Mouse (Mus musculus) lung, embryonic 15.5 days (tissue): ENCODE results near the gene Galns. TPM values are rescaled to one million over a fixed set of nuclear protein-coding genes. Genes with fewer than 3 reads are reported as not detected.

Experiments
- ATAC-seq: fragments of 200-750 bp; cut with Nextera tagmentation; 2 replicates; pipeline ENCODE4 v1.8.0; 2017; ENCODE audit warnings: moderate number of reproducible peaks, borderline replicate concordance; ENCODE audit not compliant: low FRiP score, low TSS enrichment; ENCODE audit errors: extremely low read depth
- H3K27ac ChIP-seq: fragments of 300-500 bp; sonication (generic); 2 replicates; pipeline ENCODE4 v1.5.1; 2015; ENCODE audit warnings: moderate library complexity, mild to moderate bottlenecking, inconsistent platforms
- H3K27me3 ChIP-seq: fragments of 300-500 bp; sonication (generic); 2 replicates; pipeline ENCODE4 v1.6.1; 2015; ENCODE audit warnings: inconsistent platforms
- H3K36me3 ChIP-seq: fragments of 300-500 bp; sonication (generic); 2 replicates; pipeline ENCODE4 v1.6.1; 2015; ENCODE audit warnings: inconsistent platforms
- H3K4me1 ChIP-seq: fragments of 300-500 bp; sonication (generic); 2 replicates; pipeline ENCODE4 v1.6.1; 2015; ENCODE audit warnings: inconsistent platforms
- H3K4me2 ChIP-seq: fragments of 300-500 bp; sonication (generic); 2 replicates; pipeline ENCODE4 v1.6.1; 2015; ENCODE audit warnings: inconsistent platforms, mild to moderate bottlenecking, moderate library complexity
- H3K4me3 ChIP-seq: fragments of 300-500 bp; sonication (generic); 2 replicates; pipeline ENCODE4 v1.5.1; 2015; ENCODE audit warnings: mild to moderate bottlenecking, inconsistent platforms
- H3K9ac ChIP-seq: fragments of 300-500 bp; sonication (generic); 2 replicates; pipeline ENCODE4 v1.6.1; 2015; ENCODE audit warnings: inconsistent platforms
- H3K9me3 ChIP-seq: fragments of 300-500 bp; sonication (generic); 2 replicates; pipeline ENCODE4 v1.6.1; 2016; ENCODE audit warnings: inconsistent platforms
- WGBS: fragments of 180-500 bp; shearing (Covaris S2); methylation state at CpG from one replicate; pipeline ENCODE4 v1.1.7; 2015; 5-methylcytosine and 5-hydroxymethylcytosine counted together
- polyA plus RNA-seq: library from polyadenylated mRNA; unstranded; fragments of >200 nt; fragmentation: Nextera tagmentation; extraction: Ambion mirVana; gene quantifications from 2 replicates; pipeline ENCODE4 v1.2.1, GENCODE M21; 2015

Gene Galns
- polyA plus RNA-seq, 1 experiment from 2014 or later = 13.5 TPM

DNA sequence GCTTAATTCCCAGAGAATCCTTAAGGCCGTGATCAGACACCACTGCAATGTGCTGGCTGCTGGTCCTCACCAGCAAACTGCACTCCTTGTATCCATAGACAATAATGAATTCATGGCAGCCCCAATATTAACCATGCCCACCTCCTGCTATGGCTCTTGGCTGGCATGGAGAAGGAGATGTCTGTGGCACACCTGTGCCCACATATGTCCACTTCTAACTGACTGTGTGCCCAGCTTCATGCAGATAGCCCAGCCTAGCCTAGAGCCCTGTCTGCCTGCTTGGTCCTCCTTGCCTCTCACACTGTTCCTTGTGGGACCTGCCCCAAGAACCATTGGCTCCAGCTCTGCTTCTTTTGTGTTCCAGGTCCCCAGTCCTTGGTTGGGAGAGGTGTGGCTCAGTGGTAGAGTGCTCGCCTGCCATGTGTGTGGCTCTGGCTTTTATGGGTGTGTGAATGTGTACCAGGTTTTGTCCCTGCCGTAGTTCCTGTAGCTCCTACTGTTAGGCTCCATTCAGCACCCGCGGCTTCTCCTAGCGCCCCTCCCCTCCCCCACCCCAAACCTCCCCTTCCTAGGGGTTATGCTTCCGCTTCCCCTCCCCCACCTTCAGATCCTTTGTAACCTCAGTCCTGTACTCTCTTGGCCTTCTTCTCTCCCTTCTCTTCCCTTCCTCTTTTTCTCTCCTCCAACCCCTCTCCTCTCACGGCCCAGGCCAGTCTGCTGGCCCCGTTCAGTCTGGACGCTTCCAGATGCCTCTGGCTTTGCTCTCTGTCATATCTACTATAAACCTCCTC, 53.8 kb downstream of the Galns start:
- H3K27ac ChIP-seq = peak overlapping the region; percentile 90
- H3K4me3 ChIP-seq = no peak overlapping the region
- WGBS = 43% methylated on average over 10 of the region's 10 CpGs
- no peaks in the 10 kb centered on the region for H3K9me3 ChIP-seq
- no peak overlapping the region for H3K9ac ChIP-seq
- H3K4me1 ChIP-seq = peaks cover 35% of the 10 kb centered on the region
- H3K4me2 ChIP-seq = 0 out of 2 replicates have a peak overlapping the region, but pooled peaks have one; percentile 30
- no peaks in the 10 kb centered on the region for H3K36me3 ChIP-seq
- no peaks in the 10 kb centered on the region for H3K27me3 ChIP-seq
- ATAC-seq = no peak

DNA sequence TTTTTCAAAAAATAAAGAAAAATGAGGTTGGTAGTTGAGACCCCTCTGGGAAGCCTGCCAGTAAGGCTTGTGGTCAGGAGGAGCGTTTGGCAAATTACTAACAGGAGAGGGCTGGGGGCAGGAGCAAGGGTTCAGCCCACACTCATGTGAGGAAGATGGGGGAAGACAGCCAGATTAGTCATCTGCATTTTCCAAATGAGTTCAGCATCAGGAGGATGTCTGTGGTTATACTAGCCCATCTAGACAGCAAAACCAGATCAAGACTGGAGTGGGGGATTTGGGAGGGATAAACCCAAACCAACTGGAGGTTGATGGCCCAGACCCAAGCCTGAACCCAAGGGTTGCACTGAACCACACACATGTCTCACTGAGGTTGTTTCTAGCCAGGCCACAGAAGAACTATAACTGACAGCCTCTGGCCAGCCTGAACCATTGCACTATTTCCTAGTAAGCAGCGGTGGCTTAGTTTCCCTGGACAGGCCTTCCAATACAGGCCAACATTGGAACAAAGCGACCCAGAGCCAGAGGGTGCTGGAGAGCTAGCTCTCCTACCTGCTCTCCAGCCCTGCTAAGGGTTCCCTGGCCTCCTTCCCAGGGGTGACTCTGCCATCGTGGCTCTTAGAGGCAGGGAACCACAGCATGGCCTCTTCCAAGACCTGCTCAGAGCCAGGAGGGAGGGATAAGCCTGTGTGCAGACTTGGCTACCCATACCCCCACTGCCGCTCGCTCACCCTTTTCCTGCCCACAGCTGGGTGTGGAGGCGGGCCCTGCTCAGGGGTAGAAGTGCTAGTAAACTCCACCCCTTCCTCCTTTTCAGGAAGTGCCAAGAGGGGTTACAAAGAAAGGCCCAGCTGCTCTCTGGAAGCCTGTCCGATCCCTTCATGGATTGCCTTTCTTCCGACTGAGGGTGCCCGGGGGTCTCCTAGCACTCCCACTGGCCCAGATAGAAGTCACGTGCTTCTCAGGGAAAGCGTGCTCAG, 54.9 kb downstream of the Galns start:
- Histone ChIP-seq H3K27ac (peak overlapping the region; percentile 90), H3K9me3 (no peaks in the 10 kb centered on the region), H3K36me3 (no peaks in the 10 kb centered on the region), H3K9ac (0 out of 2 replicates have a peak overlapping the region, but pooled peaks have one; percentile 4), H3K27me3 (no peaks in the 10 kb centered on the region), H3K4me3 (no peak overlapping the region), H3K4me2 (peak overlapping the region; percentile 30), H3K4me1 (peaks cover 35% of the 10 kb centered on the region)
- WGBS = 45% methylated on average over 12 of the region's 12 CpGs
- ATAC-seq = peak; percentile 72

DNA sequence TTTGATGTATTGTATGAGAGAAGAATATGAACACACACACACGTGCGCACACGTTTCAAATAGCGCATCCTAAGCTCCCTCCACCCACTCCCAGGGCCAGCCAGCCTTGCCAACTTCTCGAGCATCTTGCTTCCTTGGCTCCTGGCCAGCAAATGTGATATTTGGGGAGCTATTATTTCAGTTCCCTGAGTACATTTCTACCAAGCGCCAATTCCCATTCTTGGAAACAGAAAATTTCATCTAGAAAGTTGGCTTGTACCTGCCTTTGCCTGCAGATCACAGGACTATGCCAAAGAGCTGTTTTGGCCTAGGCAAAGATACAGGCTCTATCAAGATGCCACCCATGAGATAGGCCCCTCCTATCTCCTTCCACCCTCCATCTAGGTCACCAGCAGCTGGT, 56.5 kb downstream of the Galns start:
- ATAC-seq = no peak
- no peak overlapping the region for H3K27ac ChIP-seq
- no peak overlapping the region for H3K4me3 ChIP-seq
- 49% methylated on average over 6 of the region's 6 CpGs for WGBS
- H3K27me3 ChIP-seq = no peaks in the 10 kb centered on the region
- H3K4me1 ChIP-seq = peaks cover 40% of the 10 kb centered on the region
- no peak overlapping the region for H3K4me2 ChIP-seq
- H3K36me3 ChIP-seq = no peaks in the 10 kb centered on the region
- no peak overlapping the region for H3K9ac ChIP-seq
- no peaks in the 10 kb centered on the region for H3K9me3 ChIP-seq

DNA sequence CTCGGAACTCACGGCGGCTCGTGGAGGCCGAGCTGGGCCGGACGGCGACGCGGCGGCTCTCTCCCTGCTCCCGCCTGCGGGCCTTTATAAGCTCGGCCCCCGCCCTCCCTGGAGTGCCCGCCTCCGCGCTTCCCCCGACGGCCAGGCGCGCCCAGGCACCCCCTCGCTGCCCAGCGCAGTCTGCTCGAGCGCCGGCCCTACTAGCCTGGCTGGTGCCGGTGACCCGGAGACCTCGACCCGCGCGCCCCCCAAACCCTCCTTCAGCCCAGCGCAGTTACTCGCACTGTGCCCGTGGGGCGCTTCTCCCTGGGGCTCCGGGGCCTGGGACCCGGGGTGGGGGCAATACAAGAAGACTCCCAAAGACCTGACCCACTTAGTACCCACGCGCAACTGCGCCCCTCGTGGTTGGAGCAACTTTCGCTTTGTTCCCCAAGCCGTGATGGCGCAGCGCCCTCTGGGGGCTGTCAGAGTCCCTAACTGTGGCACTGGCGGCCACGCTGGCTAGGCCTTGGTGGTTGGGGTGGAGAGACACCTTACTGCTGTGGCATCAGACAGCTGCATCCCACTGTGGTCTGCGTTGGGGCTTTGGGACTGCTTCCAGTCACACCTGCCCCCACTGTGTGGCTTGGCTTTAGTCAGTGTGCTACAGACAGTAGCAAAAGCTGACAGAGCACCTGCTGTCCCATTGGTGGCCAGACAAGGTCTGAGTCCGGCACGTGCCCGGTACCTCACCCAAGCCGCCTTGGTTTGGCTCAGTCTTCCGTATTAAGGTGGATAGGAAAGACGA, 59.8 kb downstream of the Galns start, which contains the start of gene Piezo1:
Gene Piezo1, minus strand, starts transcription at position 65 of the 787 bp plus-strand sequence.
- Histone ChIP-seq H3K4me1 (peaks cover 47% of the 10 kb centered on the region), H3K27ac (peak within 1 kb of the TSS; percentile 94), H3K4me2 (peak within 1 kb of the TSS; percentile 76), H3K4me3 (peak within 1 kb of the TSS; percentile 89), H3K36me3 (no peaks in the 10 kb centered on the region), H3K27me3 (no peaks in the 10 kb centered on the region), H3K9me3 (no peaks in the 10 kb centered on the region), H3K9ac (peak within 1 kb of the TSS; percentile 91)
- ATAC-seq = peak; percentile 87
- 9% methylated on average over 53 of the region's 56 CpGs for WGBS

DNA sequence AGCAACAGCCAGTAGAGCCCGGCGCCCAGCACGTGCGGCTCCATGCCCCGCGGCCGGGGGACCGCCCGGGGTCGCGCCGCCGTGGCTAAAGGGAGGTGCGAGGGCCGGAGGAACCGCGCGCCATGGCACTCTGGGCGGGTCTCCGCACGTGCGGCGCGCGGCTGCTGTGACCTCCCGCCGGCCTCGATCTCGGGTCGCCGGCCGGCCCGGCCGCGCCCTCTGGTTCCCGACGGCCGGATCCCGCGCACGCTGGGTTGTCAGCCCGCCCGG, 60.3 kb downstream of the Galns start:
- no peak for ATAC-seq
- WGBS = under 1% methylated on average over 35 of the region's 43 CpGs
- H3K9me3 ChIP-seq = no peaks in the 10 kb centered on the region
- H3K4me2 ChIP-seq = peak overlapping the region; percentile 76
- no peaks in the 10 kb centered on the region for H3K27me3 ChIP-seq
- peaks cover 47% of the 10 kb centered on the region for H3K4me1 ChIP-seq
- H3K36me3 ChIP-seq = no peaks in the 10 kb centered on the region
- peak overlapping the region; percentile 89 for H3K4me3 ChIP-seq
- H3K9ac ChIP-seq = peak overlapping the region; percentile 91
- peak overlapping the region; percentile 94 for H3K27ac ChIP-seq

DNA sequence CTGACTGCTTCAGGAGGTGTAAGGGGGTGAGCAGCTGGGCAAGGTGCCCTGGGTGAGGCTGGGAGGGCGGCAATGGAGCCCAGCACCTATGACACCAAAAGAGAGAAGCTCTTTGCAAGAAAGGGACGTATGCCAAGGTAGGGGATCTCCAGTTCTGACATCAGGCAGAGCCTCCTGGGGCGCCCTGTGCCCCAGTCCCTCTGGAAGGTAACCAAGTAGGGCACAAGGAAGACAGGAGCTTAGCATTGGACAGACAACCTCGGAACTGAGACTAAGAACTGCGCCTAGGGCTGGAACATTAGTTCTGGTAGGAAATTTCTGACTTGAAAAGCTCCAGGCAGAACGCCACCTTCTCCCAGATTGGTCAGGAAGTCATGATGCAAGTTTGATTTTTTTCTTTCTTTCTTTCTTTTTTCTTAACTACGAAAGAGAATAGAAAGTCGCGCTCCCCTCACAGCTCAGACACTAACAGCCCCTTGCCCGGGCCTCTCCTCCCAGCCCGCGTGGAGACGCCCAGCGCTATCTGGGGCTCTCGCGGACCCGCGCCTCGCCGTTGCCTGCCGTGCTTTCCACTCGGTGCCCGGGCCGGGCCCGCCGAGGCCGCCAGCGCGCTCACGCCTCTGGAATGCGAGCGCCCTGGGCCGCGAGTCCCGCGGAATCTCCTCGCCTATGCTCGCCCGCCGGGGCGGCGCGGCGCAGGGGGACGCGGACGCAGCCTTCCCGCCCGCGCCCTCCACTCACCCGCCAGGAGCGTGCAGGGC, 60.8 kb downstream of the Galns start:
- peaks cover 47% of the 10 kb centered on the region for H3K4me1 ChIP-seq

DNA sequence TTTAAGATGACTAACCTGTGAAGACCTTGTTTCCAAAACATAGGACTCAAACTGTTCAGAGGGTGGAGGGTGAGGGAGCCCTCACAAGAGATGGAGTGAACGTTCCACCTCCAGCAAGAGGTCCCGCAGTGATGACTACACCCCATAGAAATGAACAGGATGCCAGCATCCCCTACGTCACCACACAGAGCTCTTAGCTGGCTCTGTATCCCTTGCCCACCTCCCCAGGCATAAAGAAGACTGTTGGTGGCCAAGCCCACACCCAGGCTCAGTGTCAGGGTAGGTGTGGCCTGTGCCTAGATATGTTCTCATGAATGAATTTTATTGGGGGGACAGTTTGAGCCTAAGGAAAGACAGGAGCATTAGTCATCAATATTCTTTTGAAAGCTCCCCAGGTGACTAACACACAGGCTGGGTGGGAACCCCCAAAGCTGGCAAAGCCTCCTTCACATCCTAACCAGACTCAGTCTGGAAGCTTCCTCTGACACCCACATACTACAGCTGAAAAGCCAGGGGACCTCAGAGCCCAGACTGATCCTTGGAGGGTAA, 62.3 kb downstream of the Galns start:
- no peaks in the 10 kb centered on the region for H3K27me3 ChIP-seq
- H3K9me3 ChIP-seq = no peaks in the 10 kb centered on the region
- H3K4me3 ChIP-seq = peak overlapping the region; percentile 89
- ATAC-seq = no peak
- 70% methylated on average over 3 of the region's 3 CpGs for WGBS
- peaks cover 50% of the 10 kb centered on the region for H3K4me1 ChIP-seq
- no peak overlapping the region; the same call in 1 of the 2 replicates for H3K27ac ChIP-seq
- H3K9ac ChIP-seq = peak overlapping the region; percentile 91; the same call in 1 of the 2 replicates
- H3K4me2 ChIP-seq = peak overlapping the region; percentile 76
- no peaks in the 10 kb centered on the region for H3K36me3 ChIP-seq

More for the DNA sequence above, 60.8 kb downstream of the Galns start:
- ATAC-seq = peak; percentile 64
- Histone ChIP-seq H3K4me2 (peak overlapping the region; percentile 76), H3K27me3 (no peaks in the 10 kb centered on the region), H3K36me3 (no peaks in the 10 kb centered on the region), H3K9ac (peak overlapping the region; percentile 91), H3K4me3 (peak overlapping the region; percentile 89), H3K9me3 (no peaks in the 10 kb centered on the region), H3K27ac (peak overlapping the region; percentile 94)
- WGBS = 3% methylated on average over 52 of the region's 52 CpGs

DNA sequence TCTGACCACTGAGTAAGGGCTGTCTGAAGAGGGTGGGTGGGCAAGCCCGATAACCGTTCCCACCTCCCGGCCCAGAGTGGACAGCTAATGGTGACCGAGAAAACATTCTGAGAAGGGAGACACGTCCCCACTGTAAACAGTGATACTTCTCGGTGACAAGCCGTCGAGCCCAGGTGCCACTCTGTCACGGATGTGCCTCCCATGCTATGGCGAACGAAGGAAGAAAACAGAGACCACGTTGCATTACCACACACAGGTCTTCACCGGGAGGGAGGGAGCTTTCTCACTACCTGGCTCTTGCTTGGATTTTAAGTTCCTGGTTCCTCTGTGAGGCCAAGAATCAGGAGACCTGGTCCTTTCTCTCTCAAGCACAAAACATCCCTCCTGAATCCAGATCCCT, 62.9 kb downstream of the Galns start:
- no peak overlapping the region for H3K4me3 ChIP-seq
- WGBS = 41% methylated on average over 13 of the region's 13 CpGs

DNA sequence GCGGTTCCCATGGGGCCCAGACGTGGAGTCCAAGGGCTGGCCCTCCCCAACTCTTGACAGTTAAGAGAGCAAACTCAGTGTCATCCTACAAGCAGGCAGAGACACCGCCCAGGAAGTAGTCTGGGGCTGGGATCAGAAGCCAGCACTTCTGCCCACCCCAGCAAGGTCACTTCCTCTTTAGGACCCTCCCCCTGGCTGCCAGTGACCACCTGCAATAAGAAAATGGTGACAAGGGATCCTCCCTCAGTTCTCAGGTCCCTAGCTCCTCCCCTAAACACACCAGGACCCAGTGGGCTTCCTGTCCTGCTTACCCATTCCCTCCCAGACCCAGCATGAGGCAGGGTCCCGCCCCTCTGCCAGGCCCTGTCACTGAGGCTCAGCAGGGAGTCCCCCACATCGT, 63.4 kb downstream of the Galns start:
- Histone ChIP-seq H3K4me2 (peak overlapping the region; percentile 76), H3K36me3 (no peaks in the 10 kb centered on the region), H3K4me1 (peaks cover 50% of the 10 kb centered on the region), H3K27me3 (no peaks in the 10 kb centered on the region), H3K4me3 (no peak overlapping the region), H3K9ac (no peak overlapping the region), H3K27ac (peak overlapping the region; percentile 76; the same call in 1 of the 2 replicates), H3K9me3 (no peaks in the 10 kb centered on the region)
- WGBS = 27% methylated on average over 5 of the region's 5 CpGs
- ATAC-seq = no peak

More for the DNA sequence above, 62.9 kb downstream of the Galns start:
- Histone ChIP-seq H3K9me3 (no peaks in the 10 kb centered on the region), H3K36me3 (no peaks in the 10 kb centered on the region), H3K27ac (peak overlapping the region; percentile 76; the same call in 1 of the 2 replicates), H3K9ac (no peak overlapping the region), H3K27me3 (no peaks in the 10 kb centered on the region), H3K4me1 (peaks cover 50% of the 10 kb centered on the region), H3K4me2 (peak overlapping the region; percentile 76)
- ATAC-seq = no peak

DNA sequence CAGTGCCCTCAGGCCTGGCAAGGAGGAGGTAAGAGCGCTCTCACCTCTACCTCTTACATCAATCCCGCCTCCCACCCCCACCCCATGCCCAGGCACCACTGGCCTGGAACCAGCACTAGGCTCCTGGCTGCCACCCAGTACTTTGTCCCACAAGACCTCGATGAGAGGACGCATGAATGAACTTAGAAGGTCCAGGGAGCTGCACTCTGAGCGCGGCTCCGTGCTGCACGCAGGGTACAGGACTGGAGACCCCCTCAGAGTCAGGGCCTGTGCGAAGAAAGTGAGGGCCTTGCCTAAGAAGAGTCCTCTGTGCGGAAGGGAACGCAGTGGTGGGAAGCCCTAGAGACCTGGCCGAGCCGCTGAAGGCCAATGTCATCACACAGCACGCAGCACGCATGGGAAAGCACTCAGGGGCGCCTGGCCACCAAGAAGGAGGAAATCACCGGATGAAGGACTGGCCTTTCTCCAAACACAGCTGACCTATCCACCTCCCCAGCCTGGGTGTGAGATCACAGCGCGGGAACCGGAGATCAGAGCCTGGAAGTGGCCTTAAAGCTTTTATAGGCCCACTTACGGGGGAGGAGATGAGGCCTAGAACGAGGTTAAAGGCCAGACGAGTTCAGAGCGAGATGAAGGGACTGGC, 64.3 kb downstream of the Galns start:
- Histone ChIP-seq H3K27ac (peak overlapping the region; percentile 76), H3K4me1 (peaks cover 50% of the 10 kb centered on the region), H3K4me3 (no peak overlapping the region), H3K4me2 (peak overlapping the region; percentile 76), H3K9me3 (no peaks in the 10 kb centered on the region), H3K36me3 (no peaks in the 10 kb centered on the region), H3K9ac (peak overlapping the region; percentile 40), H3K27me3 (no peaks in the 10 kb centered on the region)
- ATAC-seq = no peak
- 37% methylated on average over 24 of the region's 24 CpGs for WGBS
